Mouse (Mus musculus) left cerebral cortex, postnatal 14 days (tissue): ENCODE data around the gene Pigg. TPM values are rescaled to one million over a fixed set of nuclear protein-coding genes. Genes with fewer than 3 reads are reported as not detected.

Source experiments
- DNase-seq, 2 experiments: peaks; one replicate each; pipeline ENCODE4 v3.0.0; 2021 to 2022; ENCODE audit warnings: low spot score in 2 of 2, mixed read lengths in 1 of 2
- intact Hi-C: fragments of 180-260 bp; cut with DNase I; formaldehyde crosslinking; loops from one replicate; pipeline ENCODE4 v1.15.1; 2025
- total RNA-seq, 2 experiments: library from RNA; stranded (reverse); gene quantifications; 2 replicates each; pipeline ENCODE4 v1.2.3; 2021

Pigg gene
- total RNA-seq, 2 experiments from 2014 or later, result 10.5 to 10.7 TPM

GRCm38 (mm10) chr5:108347843-108348242, 35.4 kb downstream of the Pigg start:
- DNase-seq, result no peak
- intact Hi-C loops, result no loop called here

- no peak for DNase-seq
- intact Hi-C loops, result no loop called here
Measured at GRCm38 (mm10) chr5:108349511-108350148, 37.2 kb downstream of the Pigg start.

GRCm38 (mm10) chr5:108354056-108354455, 41.6 kb downstream of the Pigg start:
- no peak for DNase-seq
- intact Hi-C loops, result no loop called here

GRCm38 (mm10) chr5:108357862-108358261, 45.5 kb downstream of the Pigg start:
- intact Hi-C loops, result no loop called here
- no peak for DNase-seq

GRCm38 (mm10) chr5:108359491-108359890, 47.1 kb downstream of the Pigg start:
- intact Hi-C loops, result no loop called here
- peak in 1 of 2 experiments; percentile 63 for DNase-seq

- DNase-seq, result no peak
- intact Hi-C loops, result no loop called here
Measured at GRCm38 (mm10) chr5:108360211-108360610, 47.8 kb downstream of the Pigg start.

GRCm38 (mm10) chr5:108362330-108362729, 49.9 kb downstream of the Pigg start:
- DNase-seq, result no peak
- intact Hi-C loops, result no loop called here

- intact Hi-C loops, result no loop called here
- DNase-seq, result no peak
Measured at GRCm38 (mm10) chr5:108366328-108366983, 54.0 kb downstream of the Pigg start.

- intact Hi-C loops, result no loop called here
Measured at GRCm38 (mm10) chr5:108366984-108367841, 54.8 kb downstream of the Pigg start.

GRCm38 (mm10) chr5:108367871-108368332, 55.5 kb downstream of the Pigg start, which contains the start of gene Gm42517:
TSS of gene Gm42517 (minus strand) at chr5:108367922.
- intact Hi-C loops, result no loop called here
- DNase-seq, result no peak

More at GRCm38 (mm10) chr5:108366984-108367841, 54.8 kb downstream of the Pigg start:
- DNase-seq, result peak in 1 of 2 experiments; percentile 53

GRCm38 (mm10) chr5:108368446-108368845, 56.0 kb downstream of the Pigg start:
- intact Hi-C loops, result no loop called here
- peak in 1 of 2 experiments; percentile 32 for DNase-seq

GRCm38 (mm10) chr5:108368851-108369621, 56.6 kb downstream of the Pigg start:
- intact Hi-C loops, result no loop called here
- DNase-seq, result peak; percentile 93 to 95

- no peak for DNase-seq
Measured at GRCm38 (mm10) chr5:108369964-108370363, 57.6 kb downstream of the Pigg start.

GRCm38 (mm10) chr5:108374079-108374478, 61.7 kb downstream of the Pigg start:
- intact Hi-C loops, result no loop called here
- DNase-seq, result no peak

More at GRCm38 (mm10) chr5:108369964-108370363, 57.6 kb downstream of the Pigg start:
- intact Hi-C loops, result no loop called here

GRCm38 (mm10) chr5:108376059-108376458, 63.6 kb downstream of the Pigg start:
- intact Hi-C loops, result no loop called here
- DNase-seq, result no peak

- intact Hi-C loops, result no loop called here
- DNase-seq, result no peak
Measured at GRCm38 (mm10) chr5:108378346-108378745, 65.9 kb downstream of the Pigg start.

- intact Hi-C loops, result no loop called here
- peak; percentile 49 to 74 for DNase-seq
Measured at GRCm38 (mm10) chr5:108385632-108386031, 73.2 kb downstream of the Pigg start.

GRCm38 (mm10) chr5:108386449-108386848, 74.0 kb downstream of the Pigg start:
- intact Hi-C loops, result no loop called here
- DNase-seq, result no peak

GRCm38 (mm10) chr5:108388201-108388600, 75.8 kb downstream of the Pigg start, which contains the start of gene Pde6b:
TSS of gene Pde6b (plus strand) at chr5:108388391.
- intact Hi-C loops, result no loop called here
- DNase-seq, result no peak
